Mouse (Mus musculus): ENCODE results near the gene Dtnb. TPM values are rescaled to one million over a fixed set of nuclear protein-coding genes. Genes with fewer than 3 reads are reported as not detected.

The Dtnb gene
- polyA plus RNA-seq, 1 experiment from 2014 or later, result 16.3 TPM

DNA sequence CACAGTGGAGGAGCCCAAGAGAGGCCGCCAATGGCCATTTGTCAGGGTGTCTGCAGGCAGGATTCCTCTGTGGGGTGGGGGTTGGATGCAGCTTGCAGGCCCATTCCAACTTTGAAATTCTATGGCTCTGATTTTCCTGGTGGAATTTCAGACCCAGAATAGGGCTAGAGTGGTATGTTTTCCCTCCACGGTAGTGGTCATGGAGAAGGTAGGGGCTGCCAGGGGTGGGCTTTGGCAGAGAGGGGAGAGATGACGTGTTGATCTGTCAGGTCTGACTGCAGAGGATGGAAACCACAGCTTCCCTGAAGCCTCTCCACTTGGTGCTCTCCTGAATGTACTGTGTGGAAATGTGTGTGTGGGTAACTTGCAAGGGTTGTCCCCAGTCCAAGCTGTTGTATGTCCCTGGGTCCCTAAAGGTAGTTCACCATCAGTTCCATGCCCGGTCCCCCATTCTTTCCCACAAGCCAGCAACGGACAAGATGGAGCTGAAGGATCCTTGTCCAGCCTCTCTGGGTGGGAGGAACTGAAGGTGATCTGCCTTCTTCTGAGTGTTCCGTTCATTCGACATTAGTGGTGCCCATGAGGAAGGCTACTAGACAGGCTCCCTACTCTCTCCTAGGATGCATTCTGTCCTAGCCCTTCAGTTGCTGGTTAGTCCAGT lies 237.5 kb downstream of the Dtnb start:
- no peak overlapping the region for H3K4me2 ChIP-seq
- peaks cover 54% of the 10 kb centered on the region for H3K27me3 ChIP-seq
- 59% methylated on average over 7 of the region's 7 CpGs for WGBS (ENCODE audit: insufficient replicate concordance)
- DNase-seq (no peak), ATAC-seq (ENCODE audit: low read depth) (no peak)
- no peak overlapping the region for H3K4me3 ChIP-seq (replicated peaks)
- H3K9ac ChIP-seq, result no peak overlapping the region
- H3K27ac ChIP-seq, result no peak overlapping the region
- peaks cover 45% of the 10 kb centered on the region for H3K4me1 ChIP-seq (replicated peaks)
- H3K9me3 ChIP-seq (replicated peaks), result no peaks in the 10 kb centered on the region
- H3K36me3 ChIP-seq, result no peaks in the 10 kb centered on the region

DNA sequence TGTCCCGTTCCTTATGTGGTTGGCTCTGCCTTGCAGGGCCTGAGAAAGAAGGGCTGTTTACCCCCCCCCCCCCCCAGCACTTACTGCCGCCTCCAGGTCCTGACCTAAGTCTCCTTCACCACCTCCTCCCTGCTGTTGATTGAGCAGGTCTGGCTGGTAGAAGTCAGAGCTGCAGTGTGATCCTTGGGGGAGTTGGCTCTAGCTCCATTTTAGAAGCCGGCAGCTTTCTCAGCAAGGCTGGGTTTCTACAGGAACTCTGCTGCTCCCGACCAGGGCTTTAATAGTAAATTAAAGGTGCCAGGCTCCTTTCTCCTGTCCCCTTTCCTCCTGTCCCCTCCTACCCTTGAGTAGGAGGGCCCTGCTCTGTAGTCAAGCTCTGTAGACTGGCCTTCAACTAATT lies 238.3 kb downstream of the Dtnb start:
- Histone ChIP-seq H3K4me1 (replicated peaks) (peaks cover 47% of the 10 kb centered on the region), H3K27ac (no peak overlapping the region), H3K4me2 (no peak overlapping the region)

DNA sequence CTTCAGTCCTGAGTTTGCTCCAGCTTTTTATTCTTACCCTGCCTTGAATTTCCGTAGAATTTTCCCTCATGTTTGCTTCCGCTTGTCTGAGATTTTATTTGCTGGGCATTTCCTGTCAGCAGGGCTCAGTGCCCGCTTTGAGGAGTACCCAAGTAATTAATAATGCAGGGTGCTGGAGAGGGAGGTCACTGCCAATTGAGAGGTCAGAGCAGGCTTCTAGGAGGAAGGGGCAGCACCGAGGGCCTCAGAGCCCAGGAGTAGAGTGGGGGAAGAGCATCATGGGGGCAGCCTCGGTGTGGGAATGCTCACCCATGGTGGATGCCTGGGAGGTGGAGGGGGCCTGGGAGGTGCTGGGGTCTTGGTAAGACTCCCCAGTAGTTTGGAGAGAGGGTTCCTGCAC lies 239.4 kb downstream of the Dtnb start:
- Histone ChIP-seq H3K4me3 (replicated peaks) (no peak overlapping the region), H3K27ac (no peak overlapping the region), H3K9me3 (replicated peaks) (no peaks in the 10 kb centered on the region), H3K9ac (no peak overlapping the region), H3K36me3 (no peaks in the 10 kb centered on the region), H3K4me2 (no peak overlapping the region), H3K4me1 (replicated peaks) (peaks cover 42% of the 10 kb centered on the region), H3K27me3 (peaks cover 34% of the 10 kb centered on the region)
- 54% methylated on average over 5 of the region's 5 CpGs for WGBS (ENCODE audit: insufficient replicate concordance)
- DNase-seq, result no peak
- ATAC-seq (ENCODE audit: low read depth), result no peak

More for the DNA sequence above, 238.3 kb downstream of the Dtnb start:
- Histone ChIP-seq H3K4me3 (replicated peaks) (no peak overlapping the region), H3K9me3 (replicated peaks) (no peaks in the 10 kb centered on the region), H3K27me3 (peaks cover 46% of the 10 kb centered on the region), H3K9ac (no peak overlapping the region), H3K36me3 (no peaks in the 10 kb centered on the region)
- no peak for ATAC-seq (ENCODE audit: low read depth)
- DNase-seq, result no peak
- WGBS (ENCODE audit: insufficient replicate concordance), result 65% methylated on average over 4 of the region's 4 CpGs

DNA sequence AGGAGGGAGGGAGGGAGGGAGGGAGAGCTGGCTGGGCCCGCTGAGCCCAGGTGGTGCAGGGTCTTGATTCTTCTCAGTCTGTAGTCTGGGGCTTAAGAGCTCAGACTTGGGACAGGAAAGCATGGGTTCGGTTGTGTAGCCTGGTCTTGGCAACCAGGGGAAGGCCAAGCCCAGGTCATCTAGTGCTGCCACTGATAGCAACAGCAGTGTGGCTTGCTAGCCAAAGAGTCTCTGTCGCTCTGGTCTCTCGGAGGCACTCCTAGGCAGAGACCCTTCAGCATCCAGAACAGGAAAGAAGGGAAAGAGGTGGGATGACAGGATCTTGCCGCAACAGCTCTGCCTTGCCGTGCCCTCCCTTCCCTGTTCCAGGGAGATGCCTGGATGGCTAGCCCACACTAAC lies 240.1 kb downstream of the Dtnb start:
- WGBS (ENCODE audit: insufficient replicate concordance), result 49% methylated on average over 6 of the region's 6 CpGs
- no peak for ATAC-seq (ENCODE audit: low read depth)
- Histone ChIP-seq H3K27me3 (peaks cover 28% of the 10 kb centered on the region), H3K4me2 (no peak overlapping the region), H3K9me3 (replicated peaks) (no peaks in the 10 kb centered on the region), H3K9ac (no peak overlapping the region), H3K4me3 (replicated peaks) (no peak overlapping the region), H3K36me3 (no peaks in the 10 kb centered on the region), H3K27ac (no peak overlapping the region), H3K4me1 (replicated peaks) (peaks cover 42% of the 10 kb centered on the region)
- no peak for DNase-seq

DNA sequence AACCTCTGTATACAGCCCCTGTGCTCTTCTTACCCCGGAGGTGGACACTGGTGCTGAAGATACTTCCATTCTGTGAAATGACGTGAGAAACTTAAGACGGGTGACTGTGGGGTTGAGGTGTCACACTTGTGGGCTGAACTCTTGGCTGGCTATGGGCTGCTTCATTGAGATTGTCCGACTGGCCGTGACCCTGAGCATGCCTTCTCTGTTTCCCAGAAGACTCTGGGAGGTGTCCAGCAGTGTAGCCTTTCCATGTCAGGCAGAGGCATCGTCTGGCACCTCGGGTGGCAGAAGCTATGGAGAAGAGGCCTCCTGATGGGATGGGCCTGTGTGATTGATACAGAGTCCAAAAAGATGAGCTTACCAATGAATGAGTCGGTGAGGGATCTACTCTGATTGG lies 241.0 kb downstream of the Dtnb start:
- no peaks in the 10 kb centered on the region for H3K9me3 ChIP-seq (replicated peaks)
- peaks cover 36% of the 10 kb centered on the region for H3K4me1 ChIP-seq (replicated peaks)
- no peak overlapping the region for H3K4me2 ChIP-seq
- H3K4me3 ChIP-seq (replicated peaks), result no peak overlapping the region
- WGBS (ENCODE audit: insufficient replicate concordance), result 66% methylated on average over 8 of the region's 8 CpGs
- H3K9ac ChIP-seq, result no peak overlapping the region
- DNase-seq (no peak), ATAC-seq (ENCODE audit: low read depth) (no peak)
- H3K36me3 ChIP-seq, result no peaks in the 10 kb centered on the region
- H3K27me3 ChIP-seq, result peaks cover 19% of the 10 kb centered on the region
- H3K27ac ChIP-seq, result no peak overlapping the region

DNA sequence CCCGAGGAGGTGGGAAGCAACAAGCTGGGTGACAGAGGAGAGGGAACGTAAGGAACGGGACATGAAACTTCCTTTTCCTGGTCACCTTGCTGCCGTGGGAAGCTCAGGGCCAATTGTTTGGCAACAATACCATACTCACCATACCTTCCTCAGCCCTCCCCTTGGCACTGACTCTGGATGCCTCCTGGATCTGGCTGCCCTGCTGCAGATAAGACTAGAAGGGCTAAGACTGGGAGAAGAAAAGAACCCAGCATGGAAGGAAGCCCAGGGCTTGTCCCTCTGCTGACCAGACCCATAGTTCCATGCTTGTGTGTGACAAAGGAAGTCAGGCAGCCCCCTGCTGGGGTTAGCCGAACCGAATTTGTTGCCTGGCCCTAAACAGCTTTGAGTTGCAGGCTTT lies 243.2 kb downstream of the Dtnb start:
- Histone ChIP-seq H3K27me3 (no peaks in the 10 kb centered on the region), H3K9ac (no peak overlapping the region), H3K9me3 (replicated peaks) (no peaks in the 10 kb centered on the region), H3K4me3 (replicated peaks) (no peak overlapping the region), H3K4me2 (no peak overlapping the region), H3K4me1 (replicated peaks) (peaks cover 27% of the 10 kb centered on the region), H3K36me3 (no peaks in the 10 kb centered on the region), H3K27ac (no peak overlapping the region)
- ATAC-seq (ENCODE audit: low read depth) (no peak), DNase-seq (no peak)
- 50% methylated on average over 6 of the region's 6 CpGs for WGBS (ENCODE audit: insufficient replicate concordance)

DNA sequence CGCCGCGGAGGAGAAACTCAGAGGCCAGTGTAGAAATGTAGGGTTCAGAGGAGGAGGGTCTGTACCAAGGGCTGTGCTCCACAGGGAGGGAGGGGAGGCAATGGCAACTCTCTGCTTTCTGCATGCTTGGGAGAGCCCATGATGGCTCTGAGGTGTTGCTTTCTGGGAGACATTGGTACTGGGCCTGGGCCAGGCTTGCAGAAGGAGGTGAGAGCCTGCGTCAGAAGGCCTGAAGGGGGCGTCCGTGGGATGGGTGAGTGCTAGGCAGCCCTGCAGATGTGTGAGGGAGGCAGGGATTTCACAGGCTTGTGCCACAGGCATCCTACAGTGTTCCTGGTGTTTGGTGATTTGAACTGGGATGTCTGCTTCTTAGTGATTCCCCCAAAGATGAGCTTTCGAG lies 244.9 kb downstream of the Dtnb start:
- Histone ChIP-seq H3K36me3 (no peaks in the 10 kb centered on the region), H3K4me2 (no peak overlapping the region), H3K4me3 (replicated peaks) (no peak overlapping the region), H3K27me3 (no peaks in the 10 kb centered on the region), H3K9me3 (replicated peaks) (no peaks in the 10 kb centered on the region), H3K4me1 (replicated peaks) (peaks cover 16% of the 10 kb centered on the region), H3K9ac (no peak overlapping the region), H3K27ac (no peak overlapping the region)
- WGBS (ENCODE audit: insufficient replicate concordance), result 62% methylated on average over 7 of the region's 7 CpGs
- DNase-seq (no peak), ATAC-seq (ENCODE audit: low read depth) (no peak)

DNA sequence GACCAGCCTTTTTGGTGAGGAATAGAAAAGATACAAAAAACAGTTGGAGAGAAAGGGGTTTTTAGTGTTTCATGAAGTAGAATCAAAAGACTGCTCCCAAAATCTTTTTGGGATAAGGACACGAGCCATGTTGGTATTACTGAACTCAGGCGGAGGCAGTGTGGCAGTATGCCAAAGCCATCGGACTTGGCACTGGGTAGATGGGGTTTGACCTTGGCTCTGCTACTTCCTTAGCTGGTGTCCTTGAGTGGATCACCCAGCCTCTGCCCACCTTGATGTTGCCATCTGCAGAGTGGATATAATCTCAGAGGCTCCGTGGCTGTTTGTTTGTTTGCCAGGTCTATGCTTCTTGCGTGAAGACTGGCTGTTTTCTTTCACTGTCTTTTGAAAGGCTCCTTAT lies 245.4 kb downstream of the Dtnb start:
- Histone ChIP-seq H3K27me3 (no peaks in the 10 kb centered on the region), H3K9ac (no peak overlapping the region), H3K9me3 (replicated peaks) (no peaks in the 10 kb centered on the region), H3K4me1 (replicated peaks) (peaks cover 12% of the 10 kb centered on the region), H3K4me3 (replicated peaks) (no peak overlapping the region), H3K36me3 (no peaks in the 10 kb centered on the region), H3K4me2 (no peak overlapping the region), H3K27ac (no peak overlapping the region)
- 73% methylated on average over 5 of the region's 5 CpGs for WGBS (ENCODE audit: insufficient replicate concordance)
- ATAC-seq (ENCODE audit: low read depth), result no peak
- no peak for DNase-seq

DNA sequence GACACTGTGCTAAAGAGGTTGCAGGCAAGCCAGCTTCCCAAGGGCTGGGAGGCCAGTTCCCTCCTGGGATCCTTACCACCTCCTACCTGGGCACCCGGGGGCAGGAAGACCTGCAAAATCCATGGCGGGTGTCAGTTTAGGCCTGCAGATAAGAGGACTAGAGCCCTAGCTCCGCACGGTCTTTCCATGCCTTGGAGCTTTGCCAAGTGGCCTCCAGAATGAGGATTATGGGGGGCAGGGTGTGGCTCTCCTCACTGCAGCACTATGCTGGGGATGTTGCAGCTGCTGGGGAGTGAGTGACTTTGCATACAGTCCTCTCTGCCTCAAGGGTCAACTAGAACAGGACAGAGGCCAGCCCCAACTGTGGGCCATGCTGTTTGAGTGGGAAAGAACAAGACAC lies 247.7 kb downstream of the Dtnb start:
- DNase-seq (no peak), ATAC-seq (ENCODE audit: low read depth) (no peak)
- H3K4me3 ChIP-seq (replicated peaks), result no peak overlapping the region
- H3K27me3 ChIP-seq, result no peaks in the 10 kb centered on the region
- no peaks in the 10 kb centered on the region for H3K9me3 ChIP-seq (replicated peaks)
- 53% methylated on average over 4 of the region's 4 CpGs for WGBS (ENCODE audit: insufficient replicate concordance)
- no peak overlapping the region for H3K4me2 ChIP-seq
- no peak overlapping the region for H3K27ac ChIP-seq
- H3K4me1 ChIP-seq (replicated peaks), result peaks cover 11% of the 10 kb centered on the region
- no peaks in the 10 kb centered on the region for H3K36me3 ChIP-seq
- no peak overlapping the region for H3K9ac ChIP-seq

DNA sequence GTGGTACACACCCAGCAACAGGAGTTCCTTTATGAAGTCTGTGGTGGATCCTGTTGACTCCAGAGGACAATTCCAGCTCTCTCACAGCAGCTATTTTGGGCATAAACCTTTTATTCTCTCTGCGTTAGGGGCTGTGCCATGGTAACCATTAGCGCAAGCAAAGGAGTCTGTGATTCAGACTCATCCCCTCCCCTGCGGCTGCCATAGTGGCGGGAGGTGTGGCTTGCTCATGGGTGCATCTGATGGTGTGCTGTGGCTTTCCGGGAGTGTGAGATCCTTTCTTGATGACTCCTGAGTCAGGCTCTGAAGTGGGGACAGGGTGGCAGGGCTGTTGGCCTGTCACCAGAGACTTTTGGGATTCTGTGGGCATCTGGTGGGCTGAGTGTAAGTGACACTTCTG lies 251.2 kb downstream of the Dtnb start:
- peaks cover 24% of the 10 kb centered on the region for H3K4me1 ChIP-seq (replicated peaks)
- H3K27ac ChIP-seq, result no peak overlapping the region
- H3K36me3 ChIP-seq, result no peaks in the 10 kb centered on the region
- H3K27me3 ChIP-seq, result no peaks in the 10 kb centered on the region
- WGBS (ENCODE audit: insufficient replicate concordance), result 70% methylated on average over 5 of the region's 5 CpGs
- DNase-seq, result no peak
- H3K9ac ChIP-seq, result no peak overlapping the region
- ATAC-seq (ENCODE audit: low read depth), result no peak
- no peaks in the 10 kb centered on the region for H3K9me3 ChIP-seq (replicated peaks)
- no peak overlapping the region for H3K4me2 ChIP-seq
- H3K4me3 ChIP-seq (replicated peaks), result no peak overlapping the region

DNA sequence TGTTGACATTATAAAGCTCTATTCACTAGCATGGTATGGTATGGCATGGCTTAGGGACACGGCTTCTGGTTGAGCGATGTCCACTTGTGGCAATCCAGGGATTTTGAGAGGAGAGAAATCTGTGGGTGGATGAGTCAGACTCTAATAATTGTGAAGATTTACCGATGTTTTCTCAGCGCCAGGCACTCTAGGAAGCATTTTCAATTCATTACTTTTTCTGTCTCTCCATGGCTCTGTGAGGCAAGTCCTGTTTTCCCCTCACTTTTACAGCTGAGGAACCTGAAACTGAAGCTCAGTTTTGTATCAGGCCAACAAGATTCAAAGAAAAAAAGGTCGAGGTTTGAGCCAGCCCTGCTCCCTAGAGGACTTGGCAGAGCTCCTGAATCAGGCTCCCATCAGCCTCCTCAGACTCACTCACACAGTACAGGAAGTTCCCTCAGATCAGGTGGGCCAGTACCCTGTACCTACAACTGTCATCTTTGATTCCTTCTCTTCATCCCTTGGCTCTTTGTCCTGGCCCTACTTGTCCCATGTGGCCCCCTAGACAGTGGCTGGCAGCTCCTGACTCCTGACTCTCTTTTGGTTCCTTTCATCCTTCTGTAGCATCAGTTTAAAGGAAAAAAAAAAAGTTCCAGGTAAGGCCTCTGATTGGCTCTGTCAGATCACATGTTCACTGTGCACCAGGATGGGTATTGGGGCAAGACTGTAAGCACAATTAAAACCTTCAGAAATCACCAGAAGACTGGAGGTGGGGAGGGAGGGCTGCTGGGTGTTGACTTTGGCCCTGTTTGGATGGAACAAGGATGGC lies 252.9 kb downstream of the Dtnb start:
- Histone ChIP-seq H3K9me3 (replicated peaks) (no peaks in the 10 kb centered on the region), H3K27ac (no peak overlapping the region), H3K4me1 (replicated peaks) (peaks cover 19% of the 10 kb centered on the region), H3K27me3 (no peaks in the 10 kb centered on the region), H3K4me2 (peak overlapping the region; percentile 21; the same call in 1 of the 2 replicates), H3K9ac (no peak overlapping the region), H3K4me3 (replicated peaks) (no peak overlapping the region), H3K36me3 (no peaks in the 10 kb centered on the region)
- no peak for ATAC-seq (ENCODE audit: low read depth)
- no peak for DNase-seq
- 62% methylated on average over 5 of the region's 5 CpGs for WGBS (ENCODE audit: insufficient replicate concordance)

DNA sequence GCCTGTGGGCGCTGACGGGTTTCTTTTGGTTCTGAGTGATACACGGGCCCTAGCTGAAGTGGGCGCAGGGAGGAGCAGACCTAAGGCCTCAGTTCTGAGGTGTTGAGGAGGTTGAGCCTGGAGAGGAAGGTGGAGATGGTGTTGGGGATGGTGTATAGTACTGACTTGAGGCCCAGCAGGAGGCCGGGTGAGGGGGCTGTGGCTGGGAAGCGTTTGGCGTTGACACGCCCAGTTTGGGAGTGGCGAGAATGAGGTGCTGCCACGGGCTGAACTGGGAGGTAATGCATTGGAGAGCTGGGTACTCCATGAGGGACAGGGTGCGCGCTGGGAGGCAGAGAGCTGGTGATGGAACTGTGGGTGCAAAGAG lies 253.5 kb downstream of the Dtnb start:
- no peak overlapping the region for H3K9ac ChIP-seq

More for the DNA sequence above, 253.5 kb downstream of the Dtnb start:
- Histone ChIP-seq H3K27me3 (no peaks in the 10 kb centered on the region), H3K9me3 (replicated peaks) (no peaks in the 10 kb centered on the region), H3K4me3 (replicated peaks) (no peak overlapping the region), H3K27ac (no peak overlapping the region), H3K4me2 (peak overlapping the region; percentile 21; the same call in 1 of the 2 replicates), H3K36me3 (no peaks in the 10 kb centered on the region), H3K4me1 (replicated peaks) (peaks cover 17% of the 10 kb centered on the region)
- DNase-seq (peak; percentile 8), ATAC-seq (ENCODE audit: low read depth) (peak; percentile 61)
- 37% methylated on average over 12 of the region's 12 CpGs for WGBS (ENCODE audit: insufficient replicate concordance)

Measured in liver, embryonic 13.5 days (tissue).